Mouse (Mus musculus) c-Kit-positive CD71-negative TER-119-negative erythroid progenitor cells, embryonic 14.5 days (primary cell): Measurements from ENCODE around the gene Pex3.
"Not testable (repeated sequence)": the region's sequence is repeated elsewhere in the genome, so short reads cannot be mapped to it uniquely, and the experiment has no call there.

ENCODE experiments used
- DNase-seq: peaks from one replicate; pipeline ENCODE4 v3.0.0-alpha.2; 2013; ENCODE audit warnings: low read depth

Gene Pex3

DNA sequence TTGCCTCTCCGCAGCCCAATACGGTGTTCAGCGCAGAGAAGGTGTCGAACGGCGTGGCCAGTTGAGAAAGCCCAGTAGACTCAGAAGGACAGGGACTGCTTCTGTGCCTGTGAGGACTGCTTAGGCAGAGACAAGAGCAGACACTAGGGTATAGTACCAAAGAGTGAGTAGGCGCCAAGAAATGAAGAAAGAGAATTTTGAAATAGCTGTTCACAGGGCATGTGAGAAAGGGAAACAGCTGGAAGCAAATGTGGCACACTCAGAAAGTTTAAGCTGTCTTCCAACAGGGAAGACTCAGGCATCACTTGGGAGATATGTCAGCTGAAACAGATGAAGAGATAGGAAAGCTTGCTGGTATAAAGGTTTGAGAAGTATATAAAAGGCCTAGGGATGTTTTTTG lies 16.2 kb downstream of the Pex3 start:
- DNase-seq = no peak

- DNase-seq = no peak
These were observed 18.2 kb downstream of the Pex3 start for GRCm38 (mm10) chr10:13534751-13535150.

GRCm38 (mm10) chr10:13528155-13528554 lies 24.8 kb downstream of the Pex3 start:
- no peak for DNase-seq

GRCm38 (mm10) chr10:13521857-13522256 lies 31.1 kb downstream of the Pex3 start:
- no peak for DNase-seq

DNA sequence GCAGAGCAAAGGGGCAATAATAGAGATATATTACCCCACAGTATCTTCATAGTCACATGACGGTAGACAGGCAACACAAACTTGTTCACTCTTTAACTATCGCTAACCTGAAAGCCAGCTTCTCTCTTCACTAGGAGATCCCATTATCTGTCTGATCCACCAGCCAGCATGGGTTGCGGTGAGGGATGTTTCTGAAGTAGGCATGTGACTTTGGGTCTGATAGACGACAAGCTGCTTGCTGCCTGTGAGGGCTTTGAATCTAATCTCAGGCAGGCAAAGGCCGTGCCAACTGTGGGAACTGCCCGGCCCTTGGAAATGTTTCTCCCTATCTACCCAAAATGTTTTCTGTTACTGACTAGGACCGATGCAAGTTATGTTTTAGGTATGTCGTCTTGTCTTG lies 50.6 kb downstream of the Pex3 start:
- no peak for DNase-seq

- not testable (repeated sequence) for DNase-seq
These were observed 51.4 kb downstream of the Pex3 start for GRCm38 (mm10) chr10:13501533-13501932.

- DNase-seq = peak; percentile 81
These were observed 51.9 kb downstream of the Pex3 start for GRCm38 (mm10) chr10:13500938-13501496.

- no peak for DNase-seq
These were observed 52.5 kb downstream of the Pex3 start for GRCm38 (mm10) chr10:13500473-13500872.

GRCm38 (mm10) chr10:13499331-13499730 lies 53.6 kb downstream of the Pex3 start, which contains the start of gene Fuca2:
Gene Fuca2 (plus strand): TSS chr10:13499540.
- no peak for DNase-seq

GRCm38 (mm10) chr10:13496315-13496714 lies 56.6 kb downstream of the Pex3 start:
- no peak for DNase-seq

- DNase-seq = no peak
These were observed 58.8 kb downstream of the Pex3 start for GRCm38 (mm10) chr10:13493978-13494686.

- no peak for DNase-seq
These were observed 63.3 kb downstream of the Pex3 start for GRCm38 (mm10) chr10:13489671-13490070.

- DNase-seq = no peak
These were observed 67.0 kb downstream of the Pex3 start for GRCm38 (mm10) chr10:13485958-13486357.

DNA sequence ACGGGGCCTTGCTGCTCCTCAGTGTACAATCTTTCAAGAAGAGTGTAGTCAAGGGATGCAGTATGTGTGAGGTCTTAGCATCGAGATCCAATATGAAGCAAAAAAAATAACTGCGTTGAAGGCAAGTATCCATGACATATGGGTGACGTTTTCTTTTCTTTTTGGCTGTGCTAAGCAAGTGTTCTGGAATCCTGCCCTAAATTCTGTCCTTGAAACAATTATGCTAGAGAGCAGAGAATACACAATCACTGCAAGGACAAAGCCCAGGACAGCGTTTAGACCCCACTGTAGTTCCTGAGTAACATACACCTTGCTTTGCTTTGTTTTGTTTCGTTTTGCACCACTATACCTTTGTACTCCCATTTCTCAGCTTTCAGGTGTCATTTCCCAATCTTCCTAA lies 73.6 kb downstream of the Pex3 start:
- no peak for DNase-seq

GRCm38 (mm10) chr10:13475121-13475520 lies 77.8 kb downstream of the Pex3 start:
- no peak for DNase-seq

DNA sequence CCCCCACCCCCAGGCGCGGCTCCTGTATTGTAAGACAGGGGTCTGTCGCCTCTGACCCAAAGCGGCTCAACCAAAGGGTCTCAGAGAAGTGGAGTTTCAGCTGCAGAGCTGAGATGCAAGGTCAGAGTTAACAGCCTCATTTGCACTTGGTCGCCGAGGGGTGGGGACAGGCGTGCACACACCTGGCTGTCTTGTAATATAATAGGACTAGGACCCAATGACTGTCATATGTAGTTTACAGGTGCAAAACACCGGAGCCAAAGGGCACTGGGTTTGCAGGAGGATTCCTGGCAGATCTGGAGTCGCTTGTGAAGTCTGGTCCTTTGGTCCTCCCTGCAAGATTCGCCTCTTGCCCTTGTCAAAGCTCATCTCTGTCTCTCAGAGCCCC lies 78.4 kb downstream of the Pex3 start:
- DNase-seq = no peak
